Mouse (Mus musculus) layer of hippocampus, adult 11-12 months (tissue): Measurements from ENCODE around the gene Ecpas.
A peak's percentile ranks its signal among the peaks of the same experiment; 100 is the strongest.

Source experiments
- DNase-seq: peaks from one replicate; pipeline ENCODE4 v3.0.0; 2022; ENCODE audit warnings: low spot score

The Ecpas gene

DNA sequence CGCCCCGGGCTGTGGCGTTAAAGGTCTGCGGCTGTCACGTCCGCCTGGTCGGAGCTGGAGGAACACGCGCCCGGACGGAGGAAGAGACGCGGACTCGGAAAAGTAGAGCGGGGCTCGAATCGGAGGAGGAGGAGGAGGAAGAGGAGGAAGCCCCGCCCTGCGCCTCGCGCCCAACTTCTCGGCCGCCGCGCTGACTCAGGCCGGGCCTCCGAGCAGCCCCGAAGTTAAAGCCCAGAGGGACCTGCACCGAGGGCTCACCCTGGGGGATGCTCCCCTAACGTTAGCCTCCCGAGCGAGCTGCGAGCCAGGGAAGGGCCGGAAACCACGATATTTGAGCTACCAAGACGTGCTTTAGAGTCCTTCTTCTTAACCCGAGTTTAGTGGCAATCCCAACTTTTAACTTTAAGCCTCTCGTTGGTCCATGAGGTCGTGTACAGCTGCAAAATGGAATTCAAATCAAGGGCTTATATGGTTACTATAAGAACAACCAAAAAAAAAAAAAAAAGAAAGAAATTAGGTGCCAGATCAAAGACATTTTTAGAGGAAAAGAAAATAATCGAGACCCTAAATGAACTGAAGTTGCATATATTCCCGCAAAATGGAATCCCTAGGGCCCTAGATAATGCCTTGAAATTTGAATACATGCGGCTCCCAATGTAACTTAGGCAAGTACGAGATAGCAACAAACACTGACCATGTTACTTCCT, at the start of gene Ecpas:
Gene Ecpas (minus strand): TSS at position 121 of the 707 bp plus-strand sequence.
- peak; percentile 72 for DNase-seq

DNA sequence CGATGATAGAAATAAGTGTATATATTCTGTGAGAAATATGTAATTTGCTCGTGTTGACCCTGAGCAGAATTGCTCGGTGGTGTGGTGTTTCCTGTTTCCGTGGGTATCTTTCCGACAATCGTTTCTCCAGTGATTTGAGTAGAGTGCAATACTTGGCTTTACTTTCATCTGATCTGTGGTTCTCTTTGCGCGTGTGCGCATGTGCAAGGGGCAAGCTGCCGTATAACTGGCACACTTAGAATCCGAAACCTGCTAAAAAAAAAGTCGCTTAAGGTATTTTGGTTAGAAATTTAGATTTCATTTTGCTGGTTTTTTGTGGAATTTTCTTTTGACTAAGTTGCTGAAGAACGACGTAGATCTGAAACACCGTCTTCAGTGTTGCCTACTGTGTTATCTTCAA, 49.2 kb upstream of the Ecpas start:
- DNase-seq = no peak

DNA sequence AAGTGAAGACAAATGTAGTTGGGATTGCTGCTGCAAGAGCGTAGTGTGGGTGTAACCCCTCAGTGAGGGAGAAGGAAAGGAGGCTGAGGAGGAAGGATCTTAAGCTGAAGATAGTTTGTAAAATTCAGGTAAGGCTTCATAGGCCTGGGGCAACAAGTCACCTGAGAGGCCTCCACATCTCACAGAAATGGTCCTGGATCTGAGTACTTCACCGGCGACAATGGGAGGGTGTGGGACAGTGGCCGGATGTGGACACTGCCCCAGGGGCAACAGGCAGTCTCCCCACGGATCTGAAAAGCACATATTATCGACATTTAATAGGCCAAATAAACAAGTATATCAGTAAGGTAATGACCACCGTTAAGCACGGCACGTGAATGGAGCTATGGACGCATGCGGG, 40.1 kb upstream of the Ecpas start:
- DNase-seq = no peak

DNA sequence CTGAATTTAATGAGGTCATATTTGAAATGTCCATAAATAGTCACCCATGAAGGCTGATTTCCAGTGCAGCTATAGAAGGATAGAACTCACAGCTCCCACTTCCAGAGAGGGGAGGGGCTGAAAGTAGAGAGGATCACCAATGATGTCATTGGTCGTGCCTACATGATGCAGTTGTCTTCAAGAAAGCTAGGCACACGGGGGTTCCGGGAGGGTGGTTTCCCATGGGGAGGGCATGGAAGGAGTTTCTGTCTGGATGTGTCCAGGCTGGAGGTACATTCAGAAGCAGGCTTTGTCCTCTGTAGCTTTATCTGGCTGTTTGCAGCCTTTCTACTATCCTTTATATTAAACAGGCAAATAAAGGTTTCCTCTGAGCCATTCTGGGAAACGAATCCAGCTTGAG, 35.8 kb upstream of the Ecpas start:
- DNase-seq = no peak

DNA sequence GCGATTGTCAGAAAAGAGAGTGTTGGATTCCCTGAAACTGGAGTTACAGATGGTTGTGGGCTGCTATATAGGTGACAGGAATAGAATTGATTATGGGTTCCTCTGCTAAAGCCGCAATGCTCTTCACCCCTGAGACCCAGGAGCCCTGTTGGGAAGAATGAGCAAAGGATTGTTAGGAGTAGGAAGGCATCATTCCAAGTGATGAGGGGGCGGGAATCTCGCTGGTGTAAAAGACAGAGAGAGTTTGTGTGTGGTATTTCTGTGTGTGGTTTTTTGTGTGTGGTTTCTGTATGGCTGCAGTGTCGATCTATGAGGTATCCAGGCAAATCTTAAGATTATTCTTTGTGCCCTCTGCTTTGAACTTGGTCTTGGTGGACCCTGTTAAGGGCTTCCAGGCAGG, 32.1 kb upstream of the Ecpas start:
- peak; percentile 23 for DNase-seq

DNA sequence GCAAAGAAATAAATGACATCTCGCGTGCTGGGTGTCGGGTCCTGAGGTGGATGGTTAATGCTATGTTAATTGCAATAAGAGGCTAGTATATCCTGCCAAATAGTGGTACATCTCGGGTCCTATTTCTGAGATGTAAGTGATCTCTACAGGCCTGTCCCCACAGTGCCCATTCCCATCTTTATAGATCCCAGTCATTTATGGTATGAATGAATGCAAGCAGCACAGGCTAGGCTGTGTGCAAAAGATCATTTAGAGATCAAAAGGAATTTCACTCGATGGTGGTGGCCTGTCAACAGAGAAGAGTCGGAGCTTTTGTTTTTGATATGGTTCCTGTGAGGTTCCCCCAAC, 31.6 kb upstream of the Ecpas start:
- no peak for DNase-seq

DNA sequence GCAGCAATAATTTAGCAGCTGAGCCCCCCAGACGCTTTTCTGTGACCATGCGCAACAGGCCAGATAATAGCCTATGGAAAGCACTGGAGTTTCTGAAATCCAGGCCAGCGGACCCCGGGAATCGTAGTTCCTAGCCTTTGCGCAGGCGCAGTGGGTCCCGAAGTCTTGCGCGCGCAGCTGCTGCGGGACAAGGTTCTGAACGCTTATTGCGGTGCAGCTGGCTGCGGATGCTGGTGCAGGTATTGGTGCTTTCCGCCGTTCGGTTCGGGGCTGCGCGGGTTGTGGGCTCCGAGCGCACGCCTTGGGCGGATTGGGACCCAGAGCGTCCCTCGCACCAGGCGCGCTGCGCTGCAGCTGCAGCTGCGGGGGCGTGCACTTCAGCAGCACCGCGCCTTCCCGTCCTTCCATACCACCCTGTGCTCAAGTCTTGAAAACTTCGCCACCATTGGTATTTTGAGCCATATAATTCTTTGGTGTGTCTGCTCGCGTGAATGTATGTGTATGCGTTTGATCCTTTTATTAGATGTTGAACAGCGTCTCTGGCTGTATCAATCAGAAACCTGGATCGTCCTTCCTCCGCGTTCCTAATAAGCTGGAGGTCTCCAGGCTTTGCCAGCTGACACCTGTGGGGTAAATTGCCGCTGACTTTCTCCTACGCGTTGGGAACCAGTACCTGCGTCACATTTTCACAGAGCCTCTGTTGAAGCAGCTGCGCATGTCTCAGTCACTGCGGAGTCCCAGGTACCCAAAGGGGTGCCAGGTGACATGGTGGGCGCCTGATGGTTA, 31.1 kb upstream of the Ecpas start, which contains the start of gene Zkscan16:
Gene Zkscan16 (plus strand): TSS at position 209 of the 786 bp plus-strand sequence.
- peak; percentile 89 for DNase-seq

DNA sequence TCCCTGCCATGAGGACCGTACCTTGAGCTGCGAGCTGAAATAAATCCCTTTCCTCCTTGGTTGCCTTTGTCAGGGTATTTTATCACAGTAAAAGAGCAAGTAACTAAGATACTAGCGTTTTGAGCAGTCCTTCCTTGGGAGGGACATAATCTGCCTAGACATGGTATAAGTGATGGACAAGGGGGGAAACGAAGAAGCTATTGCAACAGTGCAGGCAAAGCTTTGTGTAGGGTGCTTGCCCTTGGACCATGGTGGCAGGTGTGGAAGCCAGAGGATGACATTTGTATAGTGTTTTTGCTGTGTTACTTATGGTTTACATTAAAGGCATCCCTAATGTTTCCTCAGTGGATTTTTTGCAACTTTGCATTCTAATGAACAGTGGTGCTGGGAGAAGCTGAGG, 30.4 kb upstream of the Ecpas start:
- DNase-seq = no peak

DNA sequence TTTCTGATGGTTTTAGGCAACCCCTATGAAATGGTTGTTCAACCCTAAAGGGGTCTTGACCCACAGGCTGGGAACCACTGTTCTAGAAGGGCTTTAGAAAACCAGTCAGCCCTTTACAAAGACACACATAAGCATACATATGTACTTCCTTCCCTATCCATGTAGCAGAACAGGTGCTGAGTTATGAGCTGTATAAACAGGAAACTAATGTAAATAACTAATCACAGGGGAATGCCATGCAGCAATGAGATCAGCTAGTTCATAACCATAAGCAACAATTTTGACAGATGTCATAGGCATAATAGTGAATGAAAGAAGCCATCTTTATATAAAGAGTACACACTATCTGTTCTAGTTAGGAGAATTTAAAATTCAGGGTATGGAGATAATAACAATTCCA, 29.1 kb upstream of the Ecpas start:
- DNase-seq = no peak

DNA sequence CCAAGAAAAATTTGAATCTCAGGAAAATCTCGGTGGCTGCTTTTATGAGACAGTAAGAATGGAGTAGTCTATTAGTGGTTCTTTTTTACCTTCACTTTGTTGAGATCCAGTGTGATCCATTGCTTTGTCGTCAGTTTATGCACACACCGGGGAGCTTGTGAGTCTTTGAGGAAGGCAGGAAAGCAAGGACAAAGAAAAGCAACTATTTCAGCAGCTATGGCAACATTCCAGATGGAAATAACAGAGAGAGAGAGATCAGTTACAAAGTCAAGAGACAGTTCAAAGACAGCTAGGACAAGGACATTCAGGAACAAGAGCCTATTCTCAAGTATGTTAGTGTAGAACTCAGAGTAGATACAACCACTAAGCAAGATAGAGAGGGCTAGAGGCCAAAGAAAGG, 23.3 kb upstream of the Ecpas start:
- no peak for DNase-seq

DNA sequence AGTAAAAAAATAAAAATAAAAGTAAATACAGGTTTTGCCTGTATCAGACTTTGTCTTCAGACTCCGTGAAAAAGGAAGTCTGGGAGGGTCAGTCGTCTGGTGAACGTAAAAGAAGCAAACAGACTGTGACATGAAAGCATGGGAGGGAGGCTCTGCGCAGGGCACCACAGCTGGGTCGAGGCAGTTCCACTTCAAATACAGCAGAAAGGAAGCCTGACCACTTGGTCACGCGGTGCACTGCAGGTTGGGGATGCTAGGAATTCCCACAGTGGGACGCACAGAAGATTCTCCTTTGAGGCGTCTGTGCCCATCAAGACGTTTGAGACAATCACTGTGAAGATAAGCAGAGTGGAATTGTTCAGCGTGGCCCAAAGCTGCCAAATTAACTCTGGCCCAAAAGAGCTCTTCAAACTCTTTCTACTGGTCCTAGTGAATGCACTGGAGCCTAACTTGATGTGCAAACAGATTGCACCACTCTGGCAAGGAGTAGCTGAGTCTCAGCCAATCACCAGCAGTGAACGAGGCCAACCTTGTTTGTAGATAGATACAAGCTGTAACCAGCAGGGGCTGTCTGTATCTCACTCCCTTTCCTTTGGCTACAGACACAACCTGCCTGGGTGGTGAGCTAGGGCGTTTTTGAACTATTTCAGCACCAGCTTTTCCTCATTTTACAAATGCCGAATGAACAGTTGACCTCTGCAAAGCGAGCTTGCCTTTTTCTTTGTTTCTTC, 22.4 kb upstream of the Ecpas start:
- peak; percentile 49 for DNase-seq

DNA sequence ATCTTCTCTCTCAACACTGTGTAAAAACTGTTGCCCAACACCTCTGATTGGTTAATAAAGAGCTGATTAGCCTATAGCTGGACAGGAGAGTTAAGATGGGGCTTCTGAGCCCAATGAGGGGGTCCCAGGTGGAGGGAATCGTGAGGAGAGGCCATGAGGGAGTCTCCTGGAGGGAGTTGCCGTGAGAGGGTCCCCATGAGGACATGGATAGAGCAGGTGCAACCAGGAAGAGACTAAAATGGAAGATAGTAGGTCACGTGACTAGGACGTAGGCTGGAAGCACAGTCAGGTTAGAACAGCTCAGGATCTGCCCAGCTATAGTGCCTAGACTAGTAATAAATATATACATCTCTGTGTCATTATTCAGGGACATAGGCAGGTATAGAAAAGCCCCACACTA, 21.8 kb upstream of the Ecpas start:
- DNase-seq = no peak

DNA sequence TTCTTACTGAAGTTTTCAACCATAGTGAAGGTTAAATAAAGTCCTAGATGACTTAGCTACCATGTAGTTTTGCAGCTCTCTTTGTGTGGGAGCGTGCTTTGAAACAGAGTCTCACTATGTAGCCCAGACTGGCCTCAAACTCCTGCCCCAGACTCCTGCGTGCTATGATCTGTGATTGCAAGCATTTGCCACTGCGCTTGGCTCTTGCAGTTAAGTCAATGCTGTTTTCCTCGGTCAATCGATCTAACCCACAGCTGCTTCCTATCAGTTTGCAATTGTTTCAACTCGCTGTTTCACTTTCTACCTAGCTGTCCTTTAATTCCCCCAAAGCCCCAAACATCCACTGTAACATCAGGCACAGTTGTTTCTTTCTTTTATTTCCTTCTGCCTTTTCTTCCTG, 20.0 kb upstream of the Ecpas start:
- DNase-seq = no peak

DNA sequence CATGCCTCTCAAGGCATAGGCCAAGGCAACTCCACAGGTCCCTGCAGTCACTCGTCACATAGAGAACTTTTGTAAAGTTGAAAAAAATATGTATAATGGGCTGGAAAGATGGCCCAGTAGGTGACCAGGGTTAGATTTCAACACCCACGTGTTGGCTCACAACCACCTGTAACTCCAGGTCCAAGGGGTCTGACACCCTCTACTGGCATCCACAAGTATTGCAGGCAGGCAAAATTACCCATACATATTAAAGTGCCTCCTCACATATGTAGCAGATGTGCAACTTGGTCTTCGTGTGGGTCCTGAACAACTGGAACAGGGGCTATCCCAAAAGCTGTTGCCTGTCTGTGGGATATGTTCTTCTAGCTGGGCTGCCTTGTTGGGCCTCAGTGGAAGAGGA, 15.1 kb upstream of the Ecpas start:
- no peak for DNase-seq

DNA sequence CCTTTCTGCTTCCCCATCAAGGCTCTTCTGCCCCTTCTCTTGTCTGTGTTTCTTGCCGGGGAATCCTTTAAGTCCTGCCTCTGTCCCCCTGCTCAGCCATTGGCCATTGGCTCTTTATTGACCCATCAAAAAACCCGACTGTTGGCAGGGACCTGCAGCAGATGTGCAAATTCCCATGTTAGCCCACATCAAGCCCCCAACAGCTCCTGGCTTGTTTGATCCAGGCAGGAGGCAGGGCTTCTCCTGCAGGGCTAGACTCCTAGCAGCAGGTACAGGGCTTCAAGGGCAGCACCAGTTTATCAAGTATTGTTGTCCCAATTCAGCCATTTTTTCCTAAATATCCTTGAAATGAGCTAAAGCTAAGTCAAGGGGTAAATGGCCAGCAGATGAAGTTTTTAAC, 13.6 kb upstream of the Ecpas start:
- DNase-seq = no peak

DNA sequence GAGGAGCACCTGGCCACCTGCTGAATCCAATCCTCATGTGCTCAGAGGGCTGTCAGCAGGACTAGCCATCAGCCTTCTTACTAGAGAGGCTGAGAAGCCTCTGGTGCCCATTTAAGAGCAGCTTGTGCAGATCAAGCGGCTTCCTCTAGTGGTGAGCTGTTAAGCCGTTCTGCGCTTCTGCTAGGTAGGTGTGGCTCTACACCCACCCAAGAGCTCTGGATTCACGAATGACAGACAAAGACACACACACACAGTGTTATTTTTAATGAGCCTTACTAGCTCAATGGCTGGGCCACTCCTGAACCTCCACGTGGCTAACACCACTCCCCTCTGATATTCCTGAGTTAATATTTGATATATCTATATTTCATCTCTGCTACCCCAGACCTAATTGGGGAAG, 13.1 kb upstream of the Ecpas start:
- no peak for DNase-seq

DNA sequence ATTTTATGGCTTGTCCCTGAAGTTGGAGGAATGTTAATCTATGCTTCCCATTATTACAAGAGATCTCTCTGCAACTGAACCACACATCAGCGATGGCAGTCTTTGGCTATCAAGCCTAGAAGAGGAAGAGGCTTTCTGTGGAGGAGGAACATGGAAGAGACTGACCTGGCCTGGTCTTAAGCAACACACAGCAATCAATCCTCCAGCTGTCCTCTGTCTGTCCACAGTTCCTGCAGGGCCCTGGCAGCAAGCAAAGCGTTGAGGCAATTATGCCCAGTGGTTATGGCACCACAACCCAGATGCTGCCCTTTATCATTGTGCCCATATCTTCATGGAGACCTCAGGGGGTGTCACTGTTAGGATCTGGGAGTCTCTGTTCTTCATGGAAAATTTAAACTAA, 11.4 kb upstream of the Ecpas start:
- DNase-seq = no peak

DNA sequence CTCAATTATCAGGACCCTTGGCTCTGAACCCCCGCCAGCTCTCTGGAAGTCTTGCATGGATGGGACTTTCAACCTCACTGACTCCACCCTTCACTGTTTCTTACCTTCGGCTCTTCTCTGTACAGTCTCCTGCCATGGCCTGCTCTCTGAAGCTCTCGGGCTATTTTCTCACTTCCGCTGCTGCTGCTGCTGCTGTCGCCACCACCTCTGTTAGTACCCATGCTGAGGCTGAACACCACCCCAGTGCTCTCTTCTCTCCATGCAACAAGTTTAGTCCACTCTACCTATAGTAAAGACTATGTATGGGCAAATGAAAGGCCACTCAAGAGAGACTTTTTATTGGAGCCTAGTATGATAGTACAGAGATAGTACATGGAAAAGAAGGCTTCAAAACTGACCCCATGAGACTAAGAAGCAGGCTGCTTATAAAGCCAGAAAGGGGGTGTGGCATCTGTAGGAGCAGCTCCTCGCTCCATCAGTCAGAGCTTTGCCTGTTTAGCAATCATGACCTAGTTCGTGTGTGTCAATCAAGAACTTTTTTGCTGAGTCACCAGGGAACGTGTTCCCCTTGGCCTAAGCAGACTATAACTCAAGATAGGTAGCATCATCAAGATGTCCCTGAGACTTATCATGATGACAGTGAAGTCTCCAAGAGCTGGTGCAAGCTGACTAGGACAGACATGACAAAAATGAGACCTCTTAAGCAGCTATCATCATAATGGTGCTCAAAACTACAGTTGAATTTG, 2.7 kb upstream of the Ecpas start:
- DNase-seq = no peak

DNA sequence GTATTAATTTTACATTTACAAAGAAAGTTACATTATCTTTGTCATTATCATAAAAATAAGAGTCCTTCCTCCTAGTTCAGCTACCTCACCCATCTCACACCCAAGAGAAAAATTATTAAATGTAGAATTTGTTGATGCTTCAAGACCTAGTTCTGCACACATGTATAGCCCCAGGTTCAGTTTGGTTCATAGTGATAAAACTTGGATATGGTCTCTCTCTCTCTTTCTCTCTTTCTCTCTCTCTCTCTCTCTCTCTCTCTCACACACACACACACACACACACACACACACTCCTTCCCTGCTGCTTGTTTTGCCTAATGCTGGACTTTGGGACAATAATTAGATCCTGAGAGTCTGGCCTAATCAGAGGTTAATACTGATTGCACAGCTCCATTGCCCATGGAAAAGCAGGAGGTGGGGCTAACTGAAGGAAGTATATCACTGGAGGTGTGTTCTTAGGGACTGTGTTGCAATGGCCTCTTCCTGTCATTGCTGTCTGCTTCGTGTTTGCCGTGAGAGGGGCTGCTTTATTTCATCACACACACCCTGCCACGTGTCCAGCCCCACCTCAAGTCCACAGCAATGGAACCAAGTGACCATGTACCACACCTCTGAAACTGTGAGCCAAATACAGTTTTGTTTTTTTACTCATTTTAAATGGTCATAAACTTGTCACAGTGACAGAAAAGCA, 932 bp upstream of the Ecpas start:
- DNase-seq = no peak

DNA sequence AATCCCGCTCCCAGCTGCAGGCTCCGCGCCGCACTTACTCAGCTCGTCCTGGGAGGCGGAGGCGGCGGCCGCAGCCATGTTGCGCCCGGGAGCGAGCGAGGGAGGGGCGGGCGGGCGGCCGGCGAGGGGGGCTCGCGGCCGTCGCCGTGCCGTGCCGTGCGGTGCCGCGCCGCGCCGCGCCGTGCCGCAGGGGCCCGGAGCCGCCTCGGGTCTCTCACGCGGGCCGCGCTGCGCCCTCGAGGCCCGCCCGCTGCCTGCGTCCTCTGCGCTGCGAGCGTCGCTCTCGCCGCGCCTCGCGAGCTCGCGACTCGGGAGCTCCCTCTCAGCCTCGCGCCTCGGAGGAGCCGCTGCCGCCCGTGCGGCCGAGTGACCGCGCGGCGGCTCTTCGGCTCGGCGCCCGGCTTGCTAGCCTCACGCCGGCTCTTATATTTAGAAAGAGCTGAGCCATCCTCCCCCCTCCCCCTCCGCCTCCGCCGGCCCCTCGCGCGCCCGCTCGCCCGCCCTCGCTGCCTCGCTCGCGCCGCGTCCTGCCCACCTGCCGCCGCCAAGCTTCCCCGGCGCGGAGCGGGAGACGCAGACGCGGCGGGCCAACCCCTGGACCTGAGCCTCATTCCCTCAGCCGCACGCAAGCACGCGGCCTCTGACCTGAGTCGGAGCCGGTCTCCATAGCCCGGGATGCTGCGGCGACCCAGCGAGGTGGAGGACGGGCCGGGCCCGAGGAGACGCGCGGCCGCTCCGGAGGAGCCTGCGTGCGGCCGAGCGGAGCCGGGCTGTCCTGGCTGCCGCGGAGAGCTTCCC, 519 bp downstream of the Ecpas start:
- peak; percentile 40 for DNase-seq
